Mouse (Mus musculus): Measurements from ENCODE around the gene Crkl. TPM values are rescaled to one million over a fixed set of nuclear protein-coding genes. Genes with fewer than 3 reads are reported as not detected.

Gene Crkl
- 10 to 100 TPM; 35.3 to 49.3 (median 38.4) TPM for total RNA-seq (2022)

GRCm38 (mm10) chr16:17451541-17452372 is at the start of gene Crkl:
TSS of gene Crkl (plus strand) at chr16:17451987.
- DNase-seq (ENCODE audit: low spot score in 2 of 2), result peak; percentile 97 to 98

DNA sequence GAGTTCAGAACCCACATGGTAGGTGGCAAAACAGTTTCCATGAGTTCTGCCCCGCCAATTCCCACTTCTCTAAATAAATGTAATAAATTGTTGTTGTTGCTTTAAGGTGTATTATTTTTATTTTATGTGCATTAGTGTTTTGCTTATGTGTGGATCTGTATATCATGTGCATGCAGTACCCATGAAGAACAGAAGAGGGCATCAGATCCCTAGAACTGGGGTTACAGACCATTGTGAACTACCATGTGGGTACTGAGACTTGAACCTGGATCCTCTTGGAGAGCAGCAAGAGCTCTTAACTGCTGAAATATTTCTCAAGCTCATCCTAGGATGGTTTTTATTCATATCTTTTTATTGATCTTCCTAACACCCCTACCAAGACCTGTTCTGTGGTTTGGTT is 48.9 kb upstream of the Crkl start:
- DNase-seq (ENCODE audit: low spot score in 2 of 2), result peak in 1 of 2 experiments; percentile 19

GRCm38 (mm10) chr16:17405271-17405696 is 46.5 kb upstream of the Crkl start:
- DNase-seq (ENCODE audit: low spot score in 2 of 2), result peak; percentile 80

DNA sequence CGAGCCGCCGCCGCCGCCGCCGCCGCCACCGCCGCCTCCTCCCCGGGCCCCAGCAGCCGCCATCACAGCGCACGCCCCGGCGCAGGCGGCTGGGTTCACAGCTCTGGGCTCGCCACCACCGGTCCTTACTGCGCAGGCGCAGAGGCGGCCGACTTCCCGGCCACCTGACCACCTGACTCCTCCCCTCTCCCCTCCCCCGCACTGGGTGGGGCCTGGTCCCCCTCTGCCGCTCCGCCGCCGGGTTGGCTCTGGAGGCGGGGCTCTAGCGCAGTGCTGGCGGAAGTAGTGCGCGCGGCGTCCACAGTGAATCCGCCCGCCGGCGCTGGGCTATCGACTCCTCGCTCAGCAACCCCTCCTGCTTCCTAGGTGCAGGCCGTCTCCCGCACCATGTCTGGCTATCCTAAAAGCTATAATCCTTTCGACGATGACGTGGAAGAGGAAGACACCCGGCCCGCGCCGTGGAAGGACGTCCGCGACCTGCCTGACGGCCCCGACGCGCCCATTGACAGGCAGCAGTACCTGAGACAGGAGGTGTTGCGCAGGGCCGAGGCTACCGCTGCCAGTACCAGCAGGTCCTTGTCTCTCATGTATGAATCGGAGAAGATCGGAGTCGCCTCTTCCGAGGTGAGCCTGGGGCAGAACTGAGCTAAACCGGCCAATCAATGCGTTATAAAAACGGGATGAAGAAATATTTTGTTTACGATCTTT is 45.9 kb upstream of the Crkl start, which contains the start of the genes Snap29 and Pi4ka:
Gene Snap29 (plus strand): TSS at position 251 of the 708 bp plus-strand sequence.
Gene Pi4ka (minus strand): TSS at position 579 of the 708 bp plus-strand sequence.
- DNase-seq (ENCODE audit: low spot score in 2 of 2), result peak; percentile 98 to 100

DNA sequence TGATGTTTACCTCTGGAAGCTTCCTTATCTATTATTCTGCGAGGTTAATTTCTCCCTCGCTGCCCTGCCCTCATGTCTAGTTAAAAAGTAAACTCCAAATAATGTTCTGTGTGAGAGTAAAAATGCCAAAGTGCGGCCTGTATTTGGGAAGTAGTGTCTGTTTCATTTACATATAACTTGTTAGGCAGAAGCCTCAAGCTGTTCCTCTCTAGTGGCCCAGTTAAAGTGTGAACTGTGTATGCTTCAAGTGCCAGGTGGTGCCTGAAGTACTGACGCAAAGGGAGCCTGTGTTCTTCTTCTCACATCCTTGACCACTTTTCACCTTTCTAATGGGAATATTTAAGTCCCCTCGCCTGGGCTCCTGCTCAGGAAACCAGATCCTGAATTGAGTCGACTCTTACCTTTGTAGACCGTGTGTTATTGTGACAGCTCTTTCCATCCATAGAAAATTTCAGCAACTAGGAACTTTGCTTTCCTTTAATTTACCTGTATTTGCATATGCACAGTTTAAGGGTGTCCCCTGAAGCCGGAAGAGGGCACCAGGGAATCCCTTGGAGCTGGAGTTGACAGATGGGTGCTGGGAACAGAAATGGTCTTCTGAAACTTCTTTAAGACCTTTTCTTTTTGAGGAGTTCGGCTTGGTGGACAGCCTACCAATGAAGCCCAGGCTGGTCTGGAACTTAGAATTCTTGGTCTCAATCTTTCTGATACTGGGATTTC is 45.1 kb upstream of the Crkl start:
- peak in 1 of 2 experiments; percentile 14 for DNase-seq (ENCODE audit: low spot score in 2 of 2)

DNA sequence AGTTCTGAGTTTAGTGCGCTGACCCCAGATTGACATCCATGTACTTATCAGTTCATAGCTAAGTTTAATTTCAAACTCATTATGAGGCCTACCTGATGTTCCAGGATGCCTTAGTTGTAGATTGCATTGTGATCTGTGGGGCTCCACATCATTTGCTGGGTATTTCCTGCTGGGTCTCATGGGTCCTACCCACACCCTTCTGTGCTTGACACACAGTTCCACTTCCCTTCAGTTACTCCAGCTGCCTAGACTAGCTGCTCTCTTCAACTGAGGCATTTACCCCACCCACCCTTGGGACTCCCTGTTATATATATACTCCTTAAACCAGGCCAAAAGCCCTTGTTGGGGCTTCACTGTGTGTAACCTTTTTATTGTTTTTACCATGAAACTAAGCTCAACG is 42.7 kb upstream of the Crkl start:
- no peak for DNase-seq (ENCODE audit: low spot score in 2 of 2)

- DNase-seq (ENCODE audit: low spot score in 2 of 2), result no peak
These were observed 41.6 kb upstream of the Crkl start for GRCm38 (mm10) chr16:17410209-17410608.

GRCm38 (mm10) chr16:17423021-17423420 is 28.8 kb upstream of the Crkl start:
- DNase-seq (ENCODE audit: low spot score in 2 of 2), result no peak

DNA sequence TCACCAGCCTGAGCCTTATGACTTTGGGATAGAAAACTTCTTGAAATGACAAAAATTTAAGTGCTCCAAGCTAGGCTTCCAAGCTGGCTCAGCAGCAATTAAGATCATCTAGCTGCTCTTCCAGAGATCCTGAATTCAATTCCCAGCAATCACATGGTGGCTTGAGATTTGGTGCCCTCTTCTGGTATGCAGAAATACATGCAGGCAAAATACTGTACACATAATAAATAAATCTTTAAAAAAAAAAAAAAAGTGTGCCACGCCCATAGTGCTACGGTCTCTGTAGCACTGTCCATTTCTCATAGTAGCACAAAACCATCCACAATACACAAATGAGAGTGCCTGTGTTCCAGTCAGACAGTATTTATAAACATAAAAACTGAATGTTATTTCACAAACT is 19.2 kb upstream of the Crkl start:
- no peak for DNase-seq (ENCODE audit: low spot score in 2 of 2)

DNA sequence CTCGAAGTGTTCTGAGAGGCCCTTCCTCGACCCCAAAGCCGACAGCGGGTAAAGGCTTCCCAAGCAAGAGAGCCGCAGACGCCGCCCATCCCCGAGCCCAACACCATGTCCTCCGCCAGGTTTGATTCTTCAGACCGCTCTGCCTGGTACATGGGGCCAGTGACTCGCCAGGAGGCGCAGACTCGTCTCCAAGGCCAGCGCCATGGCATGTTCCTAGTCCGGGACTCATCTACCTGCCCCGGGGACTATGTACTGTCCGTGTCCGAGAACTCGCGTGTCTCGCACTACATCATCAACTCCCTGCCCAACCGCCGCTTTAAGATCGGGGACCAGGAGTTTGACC is 557 bp downstream of the Crkl start:
- DNase-seq (ENCODE audit: low spot score in 2 of 2), result peak; percentile 29 to 38

DNA sequence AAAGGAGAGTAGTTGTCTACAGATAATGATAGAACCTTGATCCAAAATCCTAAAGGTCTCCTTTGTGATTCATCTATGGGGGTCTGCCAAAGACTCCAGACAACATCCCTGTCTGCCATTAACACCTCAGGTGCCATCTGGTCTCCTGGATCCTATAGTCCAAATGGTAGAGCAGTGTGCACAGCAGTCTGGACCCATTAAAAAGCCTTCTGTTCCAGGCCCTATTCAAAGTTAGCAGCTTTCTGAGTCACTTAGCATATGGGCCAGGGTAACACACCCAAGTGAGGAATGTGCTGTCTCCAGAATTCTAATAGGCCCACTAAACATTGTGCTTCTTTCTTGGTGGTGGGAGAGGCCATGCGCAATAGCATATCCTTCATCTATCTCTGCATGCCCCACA is 5.1 kb downstream of the Crkl start:
- no peak for DNase-seq (ENCODE audit: low spot score in 2 of 2)

GRCm38 (mm10) chr16:17460254-17460653 is 8.5 kb downstream of the Crkl start:
- no peak for DNase-seq (ENCODE audit: low spot score in 2 of 2)

DNA sequence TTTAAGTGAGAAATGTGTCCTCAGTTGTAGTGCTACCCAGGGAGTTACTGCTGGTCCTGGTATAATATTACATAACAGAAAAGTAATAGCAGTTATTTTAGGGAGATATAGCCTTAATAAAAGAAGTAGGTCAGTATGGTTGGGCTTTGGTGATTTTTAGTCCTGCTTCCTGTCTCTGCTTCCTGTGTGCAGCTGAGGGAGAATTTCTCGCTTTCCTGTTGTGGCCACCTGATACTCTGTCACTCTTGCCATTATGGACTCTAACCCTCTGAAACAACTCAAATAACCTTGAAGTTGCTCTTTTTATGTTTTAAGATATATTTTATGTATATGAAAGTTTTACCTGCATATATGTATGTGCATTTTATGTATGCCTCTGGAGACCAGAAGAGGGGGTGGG is 9.8 kb downstream of the Crkl start:
- DNase-seq (ENCODE audit: low spot score in 2 of 2), result no peak

DNA sequence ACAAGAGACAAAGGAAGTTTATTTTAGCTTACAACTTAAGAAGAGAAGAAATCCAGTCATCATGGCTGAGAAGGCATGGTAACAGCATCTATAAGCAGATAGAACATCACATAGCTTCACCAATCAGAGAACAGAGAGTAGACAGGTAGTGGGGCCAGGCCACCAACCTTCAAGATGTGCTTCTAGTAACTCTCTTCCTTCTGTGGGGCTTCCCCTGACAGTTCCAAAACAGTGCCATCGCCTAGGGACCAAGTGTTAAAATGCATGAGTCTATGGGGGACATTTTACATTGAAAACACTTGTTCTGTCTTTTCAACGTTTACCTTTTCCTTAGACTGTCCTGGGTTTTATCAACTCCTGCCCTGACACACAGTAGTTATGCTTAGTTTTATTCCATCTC is 11.4 kb downstream of the Crkl start:
- DNase-seq (ENCODE audit: low spot score in 2 of 2), result no peak

DNA sequence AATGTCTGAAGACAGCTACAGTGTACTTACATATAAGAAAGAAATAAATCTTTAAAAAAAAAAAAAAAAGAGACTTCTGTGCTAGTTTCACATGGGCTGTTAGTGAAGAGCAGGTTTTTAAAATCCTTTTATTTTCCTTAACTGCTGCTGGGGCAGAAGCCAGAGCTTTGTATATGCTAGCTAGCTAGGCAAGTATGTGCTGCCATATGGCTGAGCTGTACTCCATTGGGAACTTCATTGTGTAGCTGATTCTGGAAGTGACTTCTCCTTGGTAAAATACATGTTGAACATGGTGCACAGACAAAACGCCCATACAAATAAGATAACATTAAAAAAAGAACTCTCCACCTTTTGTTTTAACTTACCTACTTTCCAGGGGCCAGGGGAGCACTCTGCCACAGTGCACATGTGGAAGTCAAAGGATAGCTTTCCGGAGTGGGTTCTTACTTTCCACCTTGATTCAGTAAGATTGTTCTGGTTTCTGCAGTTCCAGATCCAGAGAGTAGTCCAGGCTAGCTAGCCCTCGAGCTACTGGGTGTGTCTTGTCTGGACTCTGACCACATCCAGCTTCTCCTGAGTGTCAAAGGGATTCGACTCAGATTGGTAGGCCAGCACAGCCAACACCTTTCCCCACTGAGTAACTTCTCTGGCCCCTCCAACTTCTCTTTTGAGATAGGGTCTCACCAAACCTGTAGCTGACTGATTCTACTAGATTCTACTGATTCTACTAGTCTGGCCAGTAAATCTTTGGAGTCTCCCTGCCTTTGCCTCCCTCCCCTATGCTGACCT is 15.3 kb downstream of the Crkl start:
- DNase-seq (ENCODE audit: low spot score in 2 of 2), result no peak

DNA sequence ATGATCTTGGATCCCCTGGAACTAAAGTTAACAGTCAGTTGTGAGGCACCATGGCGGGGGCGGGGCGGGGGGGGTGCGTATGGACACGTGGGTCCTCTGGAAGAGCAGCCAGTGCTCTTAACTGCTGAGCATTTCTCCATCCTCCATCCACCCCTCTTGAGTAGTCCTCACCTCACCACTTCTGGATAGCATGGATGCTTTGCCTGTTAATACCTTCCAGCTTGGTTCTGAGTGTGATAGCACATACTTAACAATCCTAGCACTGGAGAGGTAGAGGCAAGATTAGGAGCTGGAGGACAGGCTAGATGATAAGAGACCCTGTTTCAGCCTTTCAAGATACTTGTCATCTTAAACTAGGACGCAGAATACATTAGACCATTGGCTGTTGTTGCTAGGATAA is 20.7 kb downstream of the Crkl start:
- no peak for DNase-seq (ENCODE audit: low spot score in 2 of 2)

GRCm38 (mm10) chr16:17474091-17474490 is 22.3 kb downstream of the Crkl start:
- no peak for DNase-seq (ENCODE audit: low spot score in 2 of 2)

DNA sequence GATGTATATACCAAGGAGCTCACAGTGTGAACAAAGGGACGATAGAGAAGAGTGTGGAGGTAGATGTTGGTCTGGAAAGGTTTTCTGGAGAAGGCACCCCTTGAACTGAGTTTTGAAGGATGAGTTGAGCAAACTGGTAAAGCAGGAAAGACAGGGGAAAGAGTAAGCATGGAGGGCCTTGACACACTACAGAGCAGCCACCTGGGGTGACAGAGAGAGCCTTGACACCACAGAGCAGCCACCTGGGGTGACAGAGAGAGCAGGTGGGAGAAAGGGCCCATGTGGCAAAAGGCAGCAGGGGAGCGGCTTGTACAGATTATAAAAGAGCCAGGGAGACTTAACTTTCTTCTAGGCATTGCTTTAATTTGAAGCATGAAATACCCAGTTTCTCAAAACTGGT is 23.0 kb downstream of the Crkl start:
- no peak for DNase-seq (ENCODE audit: low spot score in 2 of 2)

GRCm38 (mm10) chr16:17475326-17475725 is 23.5 kb downstream of the Crkl start:
- DNase-seq (ENCODE audit: low spot score in 2 of 2), result no peak

GRCm38 (mm10) chr16:17478331-17478943 is 26.6 kb downstream of the Crkl start:
- no peak for DNase-seq (ENCODE audit: low spot score in 2 of 2)

- DNase-seq (ENCODE audit: low spot score in 2 of 2), result no peak
These were observed 29.7 kb downstream of the Crkl start for GRCm38 (mm10) chr16:17481465-17481864.

All from layer of hippocampus, adult 8-10 months (tissue).